Mouse (Mus musculus): Measurements from ENCODE around the gene Gltpd2. TPM values are rescaled to one million over a fixed set of nuclear protein-coding genes. Genes with fewer than 3 reads are reported as not detected.

The Gltpd2 gene
- 3.8 TPM for polyA plus RNA-seq (2014; fragmentation: Illumina TruSeq; extraction: RNeasy Lipid Tissue Mini Kit (QIAGEN cat#74804); ENCODE audit: low read depth, low replicate concordance)

GRCm38 (mm10) chr11:70518923-70519322, at the start of gene Gltpd2:
TSS of gene Gltpd2 (plus strand) at chr11:70519196.

GRCm38 (mm10) chr11:70504970-70505369, 14.0 kb upstream of the Gltpd2 start, which contains the start of gene Tm4sf5:
TSS of gene Tm4sf5 (plus strand) at chr11:70505244.

GRCm38 (mm10) chr11:70514288-70514687, 4.7 kb upstream of the Gltpd2 start, which contains the start of gene Vmo1:
TSS of gene Vmo1 (minus strand) at chr11:70514616.

GRCm38 (mm10) chr11:70525184-70525678, 6.2 kb downstream of the Gltpd2 start, which contains the start of gene Psmb6:
TSS of gene Psmb6 (plus strand) at chr11:70525367.

GRCm38 (mm10) chr11:70532839-70533238, 13.8 kb downstream of the Gltpd2 start, which contains the start of gene Gm40193:
TSS of gene Gm40193 (minus strand) at chr11:70532939.

GRCm38 (mm10) chr11:70539877-70540587, 21.0 kb downstream of the Gltpd2 start, which contains the start of gene Pld2:
TSS of gene Pld2 (plus strand) at chr11:70540064.

GRCm38 (mm10) chr11:70562287-70562994, 43.4 kb downstream of the Gltpd2 start, which contains the start of gene Mink1:
TSS of gene Mink1 (plus strand) at chr11:70562881.

Other genes with a start within 250 kb of the Gltpd2 start
- not detected for gene Alox12e, start 196.6 kb upstream of the Gltpd2 start, polyA plus RNA-seq (2014; fragmentation: Illumina TruSeq; extraction: RNeasy Lipid Tissue Mini Kit (QIAGEN cat#74804); ENCODE audit: low read depth, low replicate concordance)
- not detected for gene Alox15, start 167.2 kb upstream of the Gltpd2 start, polyA plus RNA-seq (2014; fragmentation: Illumina TruSeq; extraction: RNeasy Lipid Tissue Mini Kit (QIAGEN cat#74804); ENCODE audit: low read depth, low replicate concordance)
- 1.6 TPM for gene Pelp1, start 109.2 kb upstream of the Gltpd2 start, polyA plus RNA-seq (2014; fragmentation: Illumina TruSeq; extraction: RNeasy Lipid Tissue Mini Kit (QIAGEN cat#74804); ENCODE audit: low read depth, low replicate concordance)
- 1.6 TPM for gene Arrb2, start 86.6 kb upstream of the Gltpd2 start, polyA plus RNA-seq (2014; fragmentation: Illumina TruSeq; extraction: RNeasy Lipid Tissue Mini Kit (QIAGEN cat#74804); ENCODE audit: low read depth, low replicate concordance)
- 4.3 TPM for gene Med11, start 67.3 kb upstream of the Gltpd2 start, polyA plus RNA-seq (2014; fragmentation: Illumina TruSeq; extraction: RNeasy Lipid Tissue Mini Kit (QIAGEN cat#74804); ENCODE audit: low read depth, low replicate concordance)
- gene Zmynd15, start 59.8 kb upstream of the Gltpd2 start, polyA plus RNA-seq (2014; fragmentation: Illumina TruSeq; extraction: RNeasy Lipid Tissue Mini Kit (QIAGEN cat#74804); ENCODE audit: low read depth, low replicate concordance): 0.82 TPM
- 4.2 TPM for gene Cxcl16, start 59.2 kb upstream of the Gltpd2 start, polyA plus RNA-seq (2014; fragmentation: Illumina TruSeq; extraction: RNeasy Lipid Tissue Mini Kit (QIAGEN cat#74804); ENCODE audit: low read depth, low replicate concordance)
- not detected for gene Tm4sf5, start 14.0 kb upstream of the Gltpd2 start, polyA plus RNA-seq (2014; fragmentation: Illumina TruSeq; extraction: RNeasy Lipid Tissue Mini Kit (QIAGEN cat#74804); ENCODE audit: low read depth, low replicate concordance)
- gene Vmo1, start 4.6 kb upstream of the Gltpd2 start, polyA plus RNA-seq (2014; fragmentation: Illumina TruSeq; extraction: RNeasy Lipid Tissue Mini Kit (QIAGEN cat#74804); ENCODE audit: low read depth, low replicate concordance): 0.93 TPM
- 26.5 TPM for gene Psmb6, start 6.2 kb downstream of the Gltpd2 start, polyA plus RNA-seq (2014; fragmentation: Illumina TruSeq; extraction: RNeasy Lipid Tissue Mini Kit (QIAGEN cat#74804); ENCODE audit: low read depth, low replicate concordance)
- gene Gm40193, start 13.7 kb downstream of the Gltpd2 start, polyA plus RNA-seq (2014; fragmentation: Illumina TruSeq; extraction: RNeasy Lipid Tissue Mini Kit (QIAGEN cat#74804); ENCODE audit: low read depth, low replicate concordance): not detected
- 1.1 TPM for gene Pld2, start 20.9 kb downstream of the Gltpd2 start, polyA plus RNA-seq (2014; fragmentation: Illumina TruSeq; extraction: RNeasy Lipid Tissue Mini Kit (QIAGEN cat#74804); ENCODE audit: low read depth, low replicate concordance)
- gene Mink1, start 43.7 kb downstream of the Gltpd2 start, polyA plus RNA-seq (2014; fragmentation: Illumina TruSeq; extraction: RNeasy Lipid Tissue Mini Kit (QIAGEN cat#74804); ENCODE audit: low read depth, low replicate concordance): 3.7 TPM
- gene 4930544D05Rik, start 96.7 kb downstream of the Gltpd2 start, polyA plus RNA-seq (2014; fragmentation: Illumina TruSeq; extraction: RNeasy Lipid Tissue Mini Kit (QIAGEN cat#74804); ENCODE audit: low read depth, low replicate concordance): not detected
- not detected for gene Chrne, start 100.0 kb downstream of the Gltpd2 start, polyA plus RNA-seq (2014; fragmentation: Illumina TruSeq; extraction: RNeasy Lipid Tissue Mini Kit (QIAGEN cat#74804); ENCODE audit: low read depth, low replicate concordance)
- not detected for gene Gp1ba, start 119.9 kb downstream of the Gltpd2 start, polyA plus RNA-seq (2014; fragmentation: Illumina TruSeq; extraction: RNeasy Lipid Tissue Mini Kit (QIAGEN cat#74804); ENCODE audit: low read depth, low replicate concordance)
- gene Rnf167, start 128.0 kb downstream of the Gltpd2 start, polyA plus RNA-seq (2014; fragmentation: Illumina TruSeq; extraction: RNeasy Lipid Tissue Mini Kit (QIAGEN cat#74804); ENCODE audit: low read depth, low replicate concordance): 21.5 TPM
- 29.8 TPM for gene Slc25a11, start 128.3 kb downstream of the Gltpd2 start, polyA plus RNA-seq (2014; fragmentation: Illumina TruSeq; extraction: RNeasy Lipid Tissue Mini Kit (QIAGEN cat#74804); ENCODE audit: low read depth, low replicate concordance)
- 88.5 TPM for gene Pfn1, start 135.4 kb downstream of the Gltpd2 start, polyA plus RNA-seq (2014; fragmentation: Illumina TruSeq; extraction: RNeasy Lipid Tissue Mini Kit (QIAGEN cat#74804); ENCODE audit: low read depth, low replicate concordance)
- 0.37 TPM for gene Eno3, start 138.0 kb downstream of the Gltpd2 start, polyA plus RNA-seq (2014; fragmentation: Illumina TruSeq; extraction: RNeasy Lipid Tissue Mini Kit (QIAGEN cat#74804); ENCODE audit: low read depth, low replicate concordance)
- gene Spag7, start 150.2 kb downstream of the Gltpd2 start, polyA plus RNA-seq (2014; fragmentation: Illumina TruSeq; extraction: RNeasy Lipid Tissue Mini Kit (QIAGEN cat#74804); ENCODE audit: low read depth, low replicate concordance): 18.3 TPM
- 0.74 TPM for gene Camta2, start 168.9 kb downstream of the Gltpd2 start, polyA plus RNA-seq (2014; fragmentation: Illumina TruSeq; extraction: RNeasy Lipid Tissue Mini Kit (QIAGEN cat#74804); ENCODE audit: low read depth, low replicate concordance)
- gene Inca1, start 181.0 kb downstream of the Gltpd2 start, polyA plus RNA-seq (2014; fragmentation: Illumina TruSeq; extraction: RNeasy Lipid Tissue Mini Kit (QIAGEN cat#74804); ENCODE audit: low read depth, low replicate concordance): 21.2 TPM
- 16.3 TPM for gene Kif1c, start 181.4 kb downstream of the Gltpd2 start, polyA plus RNA-seq (2014; fragmentation: Illumina TruSeq; extraction: RNeasy Lipid Tissue Mini Kit (QIAGEN cat#74804); ENCODE audit: low read depth, low replicate concordance)
- 1.7 TPM for gene Zfp3, start 245.0 kb downstream of the Gltpd2 start, polyA plus RNA-seq (2014; fragmentation: Illumina TruSeq; extraction: RNeasy Lipid Tissue Mini Kit (QIAGEN cat#74804); ENCODE audit: low read depth, low replicate concordance)